Mouse (Mus musculus): ENCODE results near the gene BC024978.

Gene BC024978

DNA sequence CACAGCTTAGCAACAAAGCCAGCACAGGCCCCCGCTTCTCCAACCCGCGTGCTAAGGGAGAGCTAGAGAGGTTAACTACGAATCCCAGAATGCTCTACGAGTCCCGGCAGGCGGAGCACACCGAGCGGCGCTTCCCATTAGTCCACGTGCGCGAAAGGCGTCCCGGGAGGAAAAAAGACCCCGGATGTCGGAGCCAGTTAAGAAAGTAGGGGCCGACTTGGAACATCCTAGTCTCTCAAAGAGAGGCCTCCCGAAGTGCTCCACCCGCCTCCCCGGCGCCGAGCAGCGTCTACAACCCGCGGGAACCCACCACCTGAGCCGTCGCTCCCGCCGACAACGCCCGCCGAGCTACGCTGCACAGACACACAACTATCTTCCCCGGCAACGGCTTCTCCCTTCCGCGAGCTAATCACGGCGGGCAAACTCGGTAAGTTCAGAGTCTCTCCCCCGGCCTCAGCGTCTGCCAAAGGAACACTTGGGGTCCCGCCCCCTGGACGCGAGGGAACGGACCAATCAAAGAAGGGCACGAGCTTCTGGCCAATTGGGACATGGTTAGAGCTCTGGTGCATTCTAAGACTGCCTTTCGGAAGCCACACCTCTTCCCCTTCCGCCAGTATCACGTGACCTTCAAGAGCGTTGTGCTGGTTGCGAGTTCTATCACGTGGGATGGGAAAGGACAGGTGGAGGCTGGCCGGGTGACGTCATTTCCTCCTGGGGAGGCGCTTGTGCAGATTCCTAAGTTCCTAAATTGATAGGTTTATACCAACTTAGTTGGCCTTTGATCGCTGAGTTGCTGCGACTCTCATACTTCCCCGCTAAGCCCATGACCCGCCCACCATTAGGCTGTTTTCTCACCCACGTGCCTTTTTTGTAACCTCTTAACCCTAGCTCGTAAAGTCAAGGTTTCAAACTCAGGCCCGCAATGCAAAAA, at the start of gene BC024978, which contains the start of gene Snrpa:
TSS of gene BC024978 (plus strand) at position 101 of the 931 bp plus-strand sequence.
TSS of gene Snrpa (minus strand) at position 591 of the 931 bp plus-strand sequence.
- DNase-seq (ENCODE audit: low read depth) = peak; percentile 99

DNA sequence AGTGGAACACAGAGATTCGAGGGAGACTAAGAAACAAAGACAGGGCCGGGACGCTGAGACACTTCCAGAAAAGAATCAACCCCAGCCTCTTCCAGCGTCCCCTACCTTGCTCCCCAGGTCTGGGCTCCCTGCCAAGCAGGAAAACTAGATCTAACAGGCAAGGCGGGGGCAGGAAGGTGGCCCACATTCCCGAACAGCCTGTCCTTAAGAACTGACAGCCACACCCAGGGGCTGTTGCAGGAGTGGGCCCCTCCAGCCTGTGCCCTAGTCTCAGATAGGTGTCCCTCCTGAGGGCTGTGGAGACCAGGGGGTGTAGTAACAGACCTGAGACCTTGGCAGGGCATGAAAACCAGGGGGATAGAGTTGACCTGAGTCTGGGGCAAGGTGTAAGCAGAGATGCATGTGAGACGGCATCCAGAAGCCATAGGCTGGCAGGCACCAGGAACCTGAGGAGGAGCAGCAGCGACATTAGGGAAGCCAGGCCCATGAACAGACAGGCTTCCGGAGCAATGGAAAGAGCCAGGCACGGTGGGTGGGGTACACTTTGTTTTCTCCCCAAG, 42.3 kb upstream of the BC024978 start, which contains the start of gene Cyp2t4:
TSS of gene Cyp2t4 (plus strand) at position 510 of the 560 bp plus-strand sequence.
- DNase-seq (ENCODE audit: low read depth) = no peak

DNA sequence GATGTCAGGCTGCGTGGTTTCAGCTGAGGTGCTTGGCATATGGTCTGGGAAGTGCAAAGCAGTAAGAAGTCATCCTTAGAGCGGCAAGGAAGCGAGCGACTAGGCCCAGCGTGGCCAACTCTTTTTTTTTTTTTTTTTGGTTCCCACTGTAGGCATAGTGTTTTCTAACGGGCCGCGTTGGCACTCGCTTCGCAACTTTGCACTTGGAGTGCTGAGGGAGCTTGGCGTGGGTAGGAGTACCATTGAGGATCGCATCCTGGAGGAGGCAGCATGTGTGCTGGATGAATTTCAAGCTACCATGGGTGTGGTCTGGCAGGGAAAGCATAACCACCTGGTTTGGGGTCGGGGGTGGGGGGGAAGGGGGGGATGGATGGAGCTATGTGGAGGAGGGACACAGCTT, 39.6 kb upstream of the BC024978 start:
- DNase-seq (ENCODE audit: low read depth) = no peak

GRCm38 (mm10) chr7:27158171-27158570, 37.4 kb upstream of the BC024978 start:
- DNase-seq (ENCODE audit: low read depth) = no peak

DNA sequence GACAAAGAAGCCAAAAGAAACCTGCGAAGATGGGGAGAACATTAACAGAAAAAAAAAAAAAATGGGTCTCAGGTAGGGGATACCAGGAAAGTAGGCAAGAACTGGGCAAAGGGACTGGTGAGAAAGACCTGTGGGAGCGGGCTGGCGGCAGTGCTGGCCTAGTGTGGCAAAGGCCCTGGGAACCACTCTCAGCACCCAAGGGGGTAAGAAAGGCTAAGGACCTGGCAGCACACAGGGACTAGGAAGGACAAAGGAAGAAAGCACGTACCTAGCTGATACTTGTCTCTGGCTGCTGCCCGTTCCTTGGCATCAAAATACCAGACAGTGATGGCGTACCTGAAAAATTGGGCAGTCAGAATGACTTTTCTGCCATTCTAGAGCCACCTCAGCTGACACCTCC, 36.3 kb upstream of the BC024978 start:
- no peak for DNase-seq (ENCODE audit: low read depth)

DNA sequence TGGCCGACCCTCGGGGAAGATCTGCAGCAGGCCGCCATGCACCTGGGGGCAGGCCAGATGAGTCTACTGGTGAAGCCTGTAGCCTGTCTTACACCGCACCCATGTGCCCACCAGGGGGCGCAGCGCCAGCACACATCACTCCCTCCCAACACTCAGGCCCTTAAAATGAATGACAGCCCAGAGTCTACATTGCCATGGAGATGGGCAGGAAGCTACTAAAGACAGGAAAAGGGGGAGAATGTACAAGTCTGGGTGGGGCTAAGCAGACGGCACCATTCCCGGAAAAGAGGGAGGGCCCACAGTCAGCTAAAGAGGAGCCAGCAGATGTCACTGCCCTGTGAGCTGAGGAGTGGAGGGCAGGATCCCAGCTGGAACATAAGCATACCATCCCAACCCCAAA, 35.7 kb upstream of the BC024978 start:
- DNase-seq (ENCODE audit: low read depth) = no peak

GRCm38 (mm10) chr7:27160921-27161320, 34.7 kb upstream of the BC024978 start:
- DNase-seq (ENCODE audit: low read depth) = no peak

GRCm38 (mm10) chr7:27161744-27162143, 33.8 kb upstream of the BC024978 start:
- no peak for DNase-seq (ENCODE audit: low read depth)

DNA sequence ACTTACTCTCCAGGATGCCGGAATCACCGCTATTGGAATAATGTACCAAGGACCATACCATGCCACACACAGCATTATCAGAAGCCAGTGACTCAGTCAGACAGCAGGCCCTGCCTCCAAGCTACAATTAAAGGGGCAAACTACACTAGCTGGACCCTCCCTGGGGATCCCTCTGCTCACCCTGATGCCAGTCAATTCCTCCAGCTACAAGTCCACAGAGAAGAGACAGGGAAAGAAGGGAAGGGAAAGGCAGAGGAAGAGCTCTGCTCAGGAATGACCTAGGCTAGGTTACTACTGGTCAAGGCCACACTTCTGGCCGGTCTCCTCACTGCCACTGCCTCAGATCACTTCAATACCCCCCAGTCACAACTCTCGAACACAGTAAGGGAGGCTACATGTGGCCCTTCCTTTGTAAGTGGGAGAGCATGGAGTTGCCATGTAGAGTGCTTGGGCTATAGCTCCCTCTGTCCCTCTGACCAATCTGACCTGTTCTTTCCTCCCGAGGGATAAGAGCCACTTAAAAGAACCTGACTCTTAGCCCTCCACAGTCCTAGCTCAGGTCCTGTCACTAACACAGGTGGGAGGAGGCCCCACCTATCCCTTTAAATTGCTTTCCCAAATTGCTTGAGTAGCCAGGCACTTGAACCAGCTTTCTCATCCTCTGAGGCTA, 32.7 kb upstream of the BC024978 start:
- DNase-seq (ENCODE audit: low read depth) = no peak

- no peak for DNase-seq (ENCODE audit: low read depth)
These were observed 32.2 kb upstream of the BC024978 start for GRCm38 (mm10) chr7:27163450-27163805.

DNA sequence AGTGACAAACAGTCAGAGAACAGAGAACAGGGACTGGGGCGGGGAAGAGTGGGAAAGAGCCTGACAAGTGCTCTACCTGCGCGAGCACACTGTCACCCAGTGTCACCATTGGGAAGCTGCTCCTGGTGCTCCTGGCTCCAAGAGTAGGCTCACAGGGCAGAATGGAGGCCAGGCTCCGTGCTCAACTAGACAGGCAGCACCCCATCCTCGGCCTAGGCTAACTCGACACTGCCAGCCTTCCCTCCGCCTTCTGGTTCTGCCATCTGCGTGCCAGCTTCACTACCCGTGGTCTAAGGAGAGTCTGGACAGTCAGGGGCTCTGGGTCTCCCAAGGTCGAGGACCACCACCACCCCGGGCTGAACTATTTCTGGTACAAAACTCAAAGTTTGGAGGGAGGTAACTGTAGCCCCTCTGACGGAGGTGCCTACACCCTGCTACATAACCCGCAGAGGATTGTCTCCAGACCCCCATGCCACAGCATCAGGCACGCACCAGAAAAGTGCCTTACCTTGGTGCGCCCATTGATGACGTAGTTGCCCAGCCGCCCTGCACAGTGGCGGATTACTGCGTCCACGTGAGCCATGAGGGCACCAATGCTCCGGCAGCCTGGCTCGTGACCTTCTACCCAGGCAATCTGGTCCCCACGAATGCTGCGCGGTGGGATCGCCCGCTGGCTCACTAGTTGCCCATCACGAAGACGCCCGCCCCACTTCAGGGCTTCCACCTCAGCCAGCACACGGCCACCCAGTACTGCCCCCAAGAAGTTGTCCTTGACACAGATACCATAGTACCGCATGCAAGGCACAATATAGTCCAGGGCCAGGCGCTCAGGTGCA, 31.3 kb upstream of the BC024978 start:
- DNase-seq (ENCODE audit: low read depth) = no peak

DNA sequence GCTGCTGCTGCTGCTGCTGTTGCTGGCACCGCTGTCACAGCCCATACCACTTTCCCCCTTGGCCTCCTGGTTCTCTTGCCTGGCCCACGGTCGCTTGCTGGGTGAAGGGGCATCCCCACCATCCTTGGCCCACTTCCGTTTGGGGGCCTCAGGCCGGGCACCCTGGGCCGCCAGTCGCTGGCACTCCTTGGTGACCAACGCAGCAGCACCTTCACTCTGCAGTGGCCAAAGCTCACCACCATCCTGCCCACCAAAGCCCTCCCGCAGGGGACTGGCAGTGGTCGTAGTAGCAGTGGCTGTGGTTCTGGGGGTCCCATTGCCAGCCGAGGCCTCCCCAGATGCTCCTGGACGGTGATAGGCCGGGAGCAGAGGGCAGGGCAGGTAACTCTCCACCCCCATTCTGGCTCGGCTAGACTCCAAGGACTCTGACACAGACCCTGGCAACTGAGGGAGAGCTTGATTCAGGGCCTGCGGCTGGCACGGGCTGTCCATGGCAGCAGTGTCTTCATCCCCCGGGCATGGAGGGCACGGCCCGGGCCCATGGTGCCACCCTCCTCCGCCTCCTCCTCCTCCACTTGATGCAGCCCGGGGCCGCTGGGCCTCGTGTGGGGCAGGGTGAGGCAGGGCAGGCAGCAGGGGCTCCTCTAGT, 30.4 kb upstream of the BC024978 start:
- DNase-seq (ENCODE audit: low read depth) = no peak

GRCm38 (mm10) chr7:27165696-27166095, 29.9 kb upstream of the BC024978 start:
- DNase-seq (ENCODE audit: low read depth) = no peak

GRCm38 (mm10) chr7:27166229-27166613, 29.4 kb upstream of the BC024978 start:
- no peak for DNase-seq (ENCODE audit: low read depth)

DNA sequence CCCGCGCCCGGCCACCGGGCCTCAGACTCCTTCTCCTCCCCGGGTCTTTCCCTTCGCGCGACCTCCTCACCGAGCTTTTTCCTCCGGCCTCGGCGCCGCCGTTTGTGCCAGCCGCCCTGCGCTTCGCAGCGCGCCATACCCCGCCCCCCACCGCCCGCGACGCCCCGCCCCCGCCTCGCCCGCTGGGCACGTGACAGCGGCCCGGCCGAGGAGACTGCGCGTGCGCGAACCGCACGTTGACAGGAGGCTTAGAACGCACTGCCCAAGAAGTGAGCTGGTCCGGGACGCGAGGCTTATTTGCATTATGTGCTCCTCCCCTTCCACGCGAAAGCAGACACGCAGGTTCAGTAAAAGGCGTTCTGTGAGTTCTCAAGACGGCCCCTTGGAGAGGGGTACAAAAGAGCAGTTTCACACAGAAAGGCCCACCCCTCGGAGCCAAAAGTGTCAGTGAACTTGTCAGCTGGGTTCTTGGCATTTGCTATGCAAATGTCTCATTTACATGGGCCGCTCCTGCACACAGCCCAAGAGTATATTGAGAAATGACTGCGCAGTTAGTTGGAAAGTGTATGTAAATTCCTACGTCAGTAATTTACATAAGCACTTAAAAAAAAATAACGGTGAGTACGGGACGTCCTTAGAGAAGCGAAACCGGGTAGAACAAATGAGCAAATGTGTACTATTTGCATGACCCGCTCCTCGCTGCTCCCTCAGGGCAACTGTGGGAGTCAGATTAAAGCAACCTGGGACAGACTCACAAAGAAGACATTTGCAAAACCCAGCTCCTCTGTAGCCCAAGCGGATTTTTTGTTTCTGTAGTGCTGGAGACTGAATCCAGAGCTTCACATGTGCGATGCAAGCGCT, 28.7 kb upstream of the BC024978 start, which contains the start of gene Egln2:
TSS of gene Egln2 (minus strand) at position 189 of the 861 bp plus-strand sequence.
- DNase-seq (ENCODE audit: low read depth) = no peak

- no peak for DNase-seq (ENCODE audit: low read depth)
These were observed 28.0 kb upstream of the BC024978 start for GRCm38 (mm10) chr7:27167475-27168094.

DNA sequence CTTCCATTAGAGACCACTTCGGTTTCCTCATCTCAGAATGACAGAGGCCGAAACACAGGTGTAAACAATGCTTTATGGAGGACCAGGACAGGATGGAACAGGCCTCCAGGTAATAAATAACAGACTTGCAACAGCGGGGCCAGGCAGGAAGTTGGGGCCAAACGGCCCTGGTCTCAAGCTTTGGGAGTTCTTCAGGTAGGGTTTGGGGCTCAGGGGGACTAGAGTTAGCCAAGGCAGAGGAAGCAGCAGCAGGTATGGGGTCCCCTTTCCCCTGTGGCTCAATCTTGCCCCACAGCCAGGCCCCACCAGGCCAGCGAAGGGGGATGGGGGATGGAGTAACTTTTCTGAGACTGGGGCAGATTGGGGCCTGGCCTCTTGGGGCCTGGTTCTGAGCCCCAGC, 27.2 kb upstream of the BC024978 start:
- DNase-seq (ENCODE audit: low read depth) = no peak

DNA sequence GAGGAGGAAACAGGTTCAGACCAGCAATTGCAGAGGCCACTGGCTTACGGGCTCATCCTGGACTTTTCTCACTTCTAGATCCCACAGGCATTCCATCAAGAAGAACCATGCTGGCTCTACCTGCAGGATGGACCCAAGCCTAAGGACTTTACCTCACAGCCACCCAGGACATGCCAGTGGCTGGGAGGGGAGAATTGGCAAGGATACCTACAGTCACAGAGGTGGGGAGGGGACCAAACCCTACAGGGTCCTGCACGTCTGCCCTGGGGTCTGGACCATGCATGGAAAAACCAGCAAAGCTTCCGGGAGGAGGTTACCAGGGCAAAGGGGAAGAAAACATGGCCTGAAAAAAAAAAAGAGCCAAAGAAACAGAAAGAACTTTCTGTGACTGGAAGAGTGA, 24.6 kb upstream of the BC024978 start:
- no peak for DNase-seq (ENCODE audit: low read depth)

DNA sequence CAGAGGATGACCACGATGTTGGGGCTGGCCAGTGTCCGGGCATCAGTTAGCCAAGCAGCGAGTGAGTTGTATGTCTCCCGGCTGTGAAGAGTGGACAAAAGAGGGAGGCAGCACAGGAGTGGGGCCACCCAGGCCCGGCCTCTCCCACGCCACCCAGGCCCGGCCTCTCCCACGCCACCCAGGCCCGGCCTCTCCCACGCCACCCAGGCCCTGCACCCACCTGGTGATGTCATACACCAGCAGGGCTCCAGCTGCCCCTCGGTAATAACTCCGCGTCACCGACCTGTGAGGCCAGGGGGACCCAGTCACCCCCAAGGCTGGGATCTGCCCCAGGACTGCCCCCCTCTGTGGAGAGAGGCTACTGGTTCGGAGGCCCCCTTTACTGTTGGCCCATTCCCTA, 21.1 kb upstream of the BC024978 start:
- no peak for DNase-seq (ENCODE audit: low read depth)

DNA sequence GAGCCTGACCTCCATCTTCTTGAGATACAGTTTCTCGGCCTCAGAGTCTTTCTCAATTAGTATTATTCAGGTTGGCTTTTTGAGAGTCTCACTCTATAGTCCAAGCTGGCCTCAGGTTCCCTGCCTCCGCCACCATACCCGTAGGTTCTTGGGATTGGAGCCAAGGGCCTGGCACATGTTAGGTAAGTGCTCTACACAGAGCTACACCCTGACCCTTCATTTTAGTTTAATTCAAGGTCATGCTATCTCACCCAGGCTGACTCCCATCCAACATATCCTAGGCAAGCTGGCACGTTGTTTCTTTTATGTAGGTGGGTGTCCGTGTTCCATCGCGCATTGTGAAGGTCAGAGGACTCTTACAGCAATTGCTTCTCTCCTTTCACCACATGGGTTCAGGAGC, 20.7 kb upstream of the BC024978 start:
- DNase-seq (ENCODE audit: low read depth) = no peak
